Mouse (Mus musculus) embryonic fibroblast, embryonic 13.5 days (primary cell): ENCODE data around the gene Eprs.

Source experiments
- CTCF ChIP-seq: IDR thresholded peaks from 2 replicates; pipeline ENCODE4 v1.5.1; 2011; ENCODE audit warnings: mild to moderate bottlenecking, control low read depth, low read length, moderate library complexity, borderline replicate concordance; ENCODE audit not compliant: insufficient read depth
- POLR2A ChIP-seq: IDR thresholded peaks from 2 replicates; pipeline ENCODE4 v1.6.1; 2011; ENCODE audit warnings: low read depth, mild to moderate bottlenecking, control low read depth, low read length, moderate library complexity

DNA sequence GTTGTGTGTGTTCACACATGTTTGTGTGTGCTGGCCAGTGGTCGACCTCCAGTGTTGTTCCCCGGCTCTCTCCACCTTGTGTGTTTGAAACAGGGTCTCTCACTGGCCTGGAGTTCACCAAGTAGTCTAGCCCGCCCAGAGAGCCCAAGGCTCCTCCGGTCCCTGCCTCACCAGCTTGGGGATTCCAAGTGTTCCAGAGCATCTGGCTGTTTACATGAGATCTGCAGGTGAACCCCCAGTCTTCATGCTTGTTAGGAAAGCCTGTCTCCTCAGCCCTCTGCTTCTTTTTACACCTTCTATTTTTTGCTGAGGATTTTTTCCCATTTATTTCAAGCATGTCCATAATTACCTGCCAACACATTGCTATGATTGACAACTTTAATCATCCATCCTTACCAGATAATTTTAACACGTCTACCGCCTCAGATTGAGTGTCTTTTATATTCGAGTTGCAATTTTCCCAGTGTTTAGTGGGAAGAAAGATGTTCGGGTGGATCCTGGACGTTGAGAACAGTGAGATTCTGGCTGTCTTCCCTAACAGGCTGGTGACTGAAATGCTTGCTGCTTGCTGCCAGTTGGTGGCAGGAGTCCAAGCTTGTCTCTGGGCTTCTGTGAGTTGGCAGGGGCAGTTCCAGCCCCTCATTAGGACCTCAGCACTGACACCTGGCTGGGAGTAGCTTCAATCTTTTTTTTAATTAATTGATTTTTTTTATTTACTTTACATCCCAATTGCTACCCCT is 76.2 kb downstream of the Eprs start:
- no peak for TF ChIP-seq POLR2A
- TF ChIP-seq CTCF: no peak
